8 mouse cellular contexts compared by ENCODE assay signal in genomic region chr19:46315752-46316610, GRCm38 (mm10). TPM values are rescaled to one million over a fixed set of nuclear protein-coding genes. Genes with fewer than 3 reads are reported as not detected.
DNase-seq lines count a peak whose midpoint lies in the region; ATAC-seq lines count a peak whose summit lies in the region.

No protein-coding gene starts in this region.

- no peak for ATAC-seq in forebrain, embryonic 13.5 days
- no peak for ATAC-seq in forebrain, embryonic 11.5 days (replicated peaks; ENCODE audit: low FRiP score)
- ATAC-seq in neural tube, embryonic 13.5 days (ENCODE audit: low read depth), result no peak

- peaks cover 19% of the 10 kb centered on the region; the same call in 1 of the 2 replicates for H3K36me3 ChIP-seq in forebrain, embryonic 13.5 days (ENCODE audit: poor library complexity, severe bottlenecking)
- H3K36me3 ChIP-seq in forebrain, embryonic 11.5 days (ENCODE audit: control insufficient read depth, insufficient read depth, low read length), result no peaks in the 10 kb centered on the region
- peaks cover 28% of the 10 kb centered on the region for H3K36me3 ChIP-seq in neural tube, embryonic 13.5 days

- H3K27me3 ChIP-seq in forebrain, embryonic 13.5 days, result peaks cover 83% of the 10 kb centered on the region
- peaks cover 76% of the 10 kb centered on the region for H3K27me3 ChIP-seq in forebrain, embryonic 11.5 days (ENCODE audit: control insufficient read depth, insufficient read depth, low read length)
- H3K27me3 ChIP-seq in neural tube, embryonic 13.5 days, result peaks cover 89% of the 10 kb centered on the region

- H3K9me3 ChIP-seq in forebrain, embryonic 13.5 days (replicated peaks), result no peaks in the 10 kb centered on the region
- no peaks in the 10 kb centered on the region for H3K9me3 ChIP-seq in forebrain, embryonic 11.5 days (ENCODE audit: control insufficient read depth, low read length)
- no peaks in the 10 kb centered on the region for H3K9me3 ChIP-seq in neural tube, embryonic 13.5 days

- H3K4me2 ChIP-seq in forebrain, embryonic 13.5 days, result peak overlapping the region; percentile 73
- no peak overlapping the region for H3K4me2 ChIP-seq in forebrain, embryonic 11.5 days (ENCODE audit: low read depth, low read length, severe bottlenecking)
- H3K4me2 ChIP-seq in neural tube, embryonic 13.5 days, result peak overlapping the region; percentile 66

- H3K4me3 ChIP-seq in forebrain, embryonic 13.5 days, result peak overlapping the region; percentile 47; the same call in 1 of the 2 replicates
- no peak overlapping the region for H3K4me3 ChIP-seq in forebrain, embryonic 11.5 days (ENCODE audit: low read depth, low read length)
- peak overlapping the region; percentile 52 for H3K4me3 ChIP-seq in neural tube, embryonic 13.5 days

- peaks cover 45% of the 10 kb centered on the region for H3K4me1 ChIP-seq in forebrain, embryonic 13.5 days
- peaks cover 13% of the 10 kb centered on the region; the same call in 1 of the 2 replicates for H3K4me1 ChIP-seq in forebrain, embryonic 11.5 days (replicated peaks; ENCODE audit: control insufficient read depth, insufficient read depth, low read length)
- H3K4me1 ChIP-seq in neural tube, embryonic 13.5 days (replicated peaks), result peaks cover 50% of the 10 kb centered on the region

- H3K9ac ChIP-seq in forebrain, embryonic 13.5 days, result no peak overlapping the region
- no peak overlapping the region for H3K9ac ChIP-seq in forebrain, embryonic 11.5 days (ENCODE audit: low read length)
- peak overlapping the region; percentile 81; the same call in 1 of the 2 replicates for H3K9ac ChIP-seq in neural tube, embryonic 13.5 days

- H3K27ac ChIP-seq in forebrain, embryonic 13.5 days, result no peak overlapping the region
- H3K27ac ChIP-seq in forebrain, embryonic 11.5 days (ENCODE audit: low read depth, low read length), result no peak overlapping the region
- H3K27ac ChIP-seq in neural tube, embryonic 13.5 days (replicated peaks), result no peak overlapping the region

- no peak for DNase-seq in forebrain, embryonic 11.5 days (ENCODE audit: low spot score)
- peak; percentile 16 for DNase-seq in right cerebral cortex, adult 18-20 months
- DNase-seq in right cerebral cortex, postnatal 14 days, result no peak
- peak; percentile 6 to 13 for DNase-seq in layer of hippocampus, postnatal 10 days (ENCODE audit: low spot score in 2 of 2)
- no peak for DNase-seq in gastrocnemius, postnatal 4 days (ENCODE audit: low spot score in 2 of 2)
- no peak for DNase-seq in Muller cell, postnatal 12 days (ENCODE audit: inconsistent ontology term)

- 47% methylated on average over 12 of the region's 12 CpGs for WGBS in forebrain, embryonic 13.5 days
- 52% methylated on average over 12 of the region's 12 CpGs for WGBS in forebrain, embryonic 11.5 days
- WGBS in neural tube, embryonic 13.5 days, result 53% methylated on average over 12 of the region's 12 CpGs

RNA-seq across cellular contexts. Expression of gene Psd, which starts 11.0 kb away (rescaled TPM):
- 31.0 and 34.8 TPM in 2 replicates for polyA plus RNA-seq in forebrain, embryonic 13.5 days (2015; fragmentation: Nextera tagmentation; extraction: Ambion mirVana)
- 10.7 and 11.3 TPM in 2 replicates for polyA plus RNA-seq in forebrain, embryonic 11.5 days (2014; fragmentation: Nextera tagmentation; extraction: Ambion mirVana)
- total RNA-seq in layer of hippocampus, postnatal 10 days (2021), result 100 to 1,000 TPM; 686 to 714 TPM
- polyA plus RNA-seq in neural tube, embryonic 13.5 days (2015; fragmentation: Nextera tagmentation; extraction: Ambion mirVana), result 47.2 and 53.8 TPM in 2 replicates
- total RNA-seq in gastrocnemius, postnatal 4 days (2021), result 1 to 10 TPM; 2.0 to 2.9 TPM

RNA-seq across cellular contexts. Expression of gene Nfkb2, which starts 11.9 kb away (rescaled TPM):
- 1.1 and 1.5 TPM in 2 replicates for polyA plus RNA-seq in forebrain, embryonic 13.5 days (2015; fragmentation: Nextera tagmentation; extraction: Ambion mirVana)
- polyA plus RNA-seq in forebrain, embryonic 11.5 days (2014; fragmentation: Nextera tagmentation; extraction: Ambion mirVana), result 4.1 and 4.2 TPM in 2 replicates
- 1 to 10 TPM; 3.1 to 3.2 TPM for total RNA-seq in layer of hippocampus, postnatal 10 days (2021)
- 2.4 and 2.6 TPM in 2 replicates for polyA plus RNA-seq in neural tube, embryonic 13.5 days (2015; fragmentation: Nextera tagmentation; extraction: Ambion mirVana)
- total RNA-seq in gastrocnemius, postnatal 4 days (2021), result 10 to 100 TPM; 19.0 to 20.2 TPM

RNA-seq across cellular contexts. Expression of gene Fbxl15, which starts 12.0 kb away (rescaled TPM):
- 30.8 and 32.8 TPM in 2 replicates for polyA plus RNA-seq in forebrain, embryonic 13.5 days (2015; fragmentation: Nextera tagmentation; extraction: Ambion mirVana)
- 22.5 and 25.8 TPM in 2 replicates for polyA plus RNA-seq in forebrain, embryonic 11.5 days (2014; fragmentation: Nextera tagmentation; extraction: Ambion mirVana)
- 10 to 100 TPM; 30.2 to 33.6 TPM for total RNA-seq in layer of hippocampus, postnatal 10 days (2021)
- 37.7 and 39.1 TPM in 2 replicates for polyA plus RNA-seq in neural tube, embryonic 13.5 days (2015; fragmentation: Nextera tagmentation; extraction: Ambion mirVana)
- 1 to 10 TPM; 4.4 to 5.1 TPM for total RNA-seq in gastrocnemius, postnatal 4 days (2021)

RNA-seq across cellular contexts. Expression of gene Cuedc2, which starts 22.5 kb away (rescaled TPM):
- polyA plus RNA-seq in forebrain, embryonic 13.5 days (2015; fragmentation: Nextera tagmentation; extraction: Ambion mirVana), result 304 and 309 TPM in 2 replicates
- polyA plus RNA-seq in forebrain, embryonic 11.5 days (2014; fragmentation: Nextera tagmentation; extraction: Ambion mirVana), result 217 and 242 TPM in 2 replicates
- total RNA-seq in layer of hippocampus, postnatal 10 days (2021), result 100 to 1,000 TPM; 173 to 178 TPM
- 318 and 357 TPM in 2 replicates for polyA plus RNA-seq in neural tube, embryonic 13.5 days (2015; fragmentation: Nextera tagmentation; extraction: Ambion mirVana)
- total RNA-seq in gastrocnemius, postnatal 4 days (2021), result 100 to 1,000 TPM; 106 to 120 TPM

RNA-seq across cellular contexts. Expression of gene Mfsd13a, which starts 24.9 kb away (rescaled TPM):
- polyA plus RNA-seq in forebrain, embryonic 13.5 days (2015; fragmentation: Nextera tagmentation; extraction: Ambion mirVana), result 7.6 and 7.8 TPM in 2 replicates
- 7.9 and 8.6 TPM in 2 replicates for polyA plus RNA-seq in forebrain, embryonic 11.5 days (2014; fragmentation: Nextera tagmentation; extraction: Ambion mirVana)
- 10 to 100 TPM; 24.4 to 26.4 TPM for total RNA-seq in layer of hippocampus, postnatal 10 days (2021)
- 10.3 and 10.6 TPM in 2 replicates for polyA plus RNA-seq in neural tube, embryonic 13.5 days (2015; fragmentation: Nextera tagmentation; extraction: Ambion mirVana)
- total RNA-seq in gastrocnemius, postnatal 4 days (2021), result 1 to 10 TPM; 1.7 to 2.5 TPM

Comparison
In these comparisons a context has a peak if more than half of its experiments do, and no peak if none do; other contexts are left out.
1. DNase-seq: peak in right cerebral cortex, adult 18-20 months (single experiment) and layer of hippocampus, postnatal 10 days (2 of 2); none in forebrain, embryonic 11.5 days (single experiment), right cerebral cortex, postnatal 14 days (single experiment), gastrocnemius, postnatal 4 days (0 of 2) and Muller cell, postnatal 12 days (single experiment).